Comparison of ENCODE assay signal across 26 mouse cellular contexts in the genomic region with DNA sequence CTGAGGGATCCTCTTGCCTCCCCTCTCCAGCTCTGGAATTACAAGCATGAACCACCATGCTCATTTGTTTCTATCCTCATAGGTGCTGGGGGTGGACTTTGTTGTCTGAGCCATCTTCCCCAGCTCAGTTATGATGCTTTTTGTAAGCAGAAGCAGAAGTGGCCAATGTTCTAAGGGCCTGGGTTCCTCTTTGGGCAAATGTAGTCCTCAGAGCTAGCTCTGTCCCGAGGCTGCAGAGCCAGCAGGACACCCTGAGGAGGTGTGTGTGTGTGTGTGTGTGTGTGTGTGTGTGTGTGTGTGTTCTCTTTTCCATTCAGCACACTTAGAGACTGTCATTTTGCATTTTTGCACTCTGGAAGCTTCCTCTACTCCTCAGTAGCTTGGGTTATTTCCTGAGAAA. TPM values are rescaled to one million over a fixed set of nuclear protein-coding genes. Genes with fewer than 3 reads are reported as not detected.
DNase-seq lines count a peak whose midpoint lies in the region; ATAC-seq and TF ChIP-seq lines count a peak whose summit lies in the region.
"Had no signal": no experiment of that assay in that cellular context is flagged by ENCODE, and none has a peak within 500 bp of the region (broad histone marks: within the 10 kb centered on the region; RNA-seq: fewer than 3 reads in every experiment).

No protein-coding gene starts in this region.

- peak; percentile 87 for DNase-seq in heart, adult 11 months
- DNase-seq in heart, postnatal 4 days: no peak
- DNase-seq in liver, adult 2 months (ENCODE audit: extremely low read depth, low read depth, low spot score): peak; percentile 9
- no peak for DNase-seq in liver
- DNase-seq in embryo, embryonic 10 days (ENCODE audit: low spot score): no peak
- no peak for DNase-seq in urinary bladder, adult 2 months (ENCODE audit: low spot score)
- DNase-seq: adrenal gland, adult 8-10 months; adrenal gland, postnatal 36 days; B cell, adult 2 months; cerebellum, adult 11-12 months; cerebellum, adult 9-10 months; cerebellum, postnatal 36 days; embryo, embryonic 11 days; gastrocnemius, postnatal 36 days; heart, adult 2 months; heart, postnatal 14 days had no signal

- H3K27ac ChIP-seq in liver, adult 2 months (replicated peaks; ENCODE audit: insufficient read depth, low read depth, low read length): no peak overlapping the region
- H3K27ac ChIP-seq: embryonic facial prominence, embryonic 15.5 days; forebrain, embryonic 10.5 days; forebrain, embryonic 15.5 days; heart, adult 2 months; heart, embryonic 15.5 days; hindbrain, embryonic 10.5 days; hindbrain, embryonic 14.5 days had no signal

- H3K36me3 ChIP-seq in liver, adult 2 months (ENCODE audit: control insufficient read depth, insufficient read depth, low read length): no peaks in the 10 kb centered on the region
- H3K36me3 ChIP-seq: embryonic facial prominence, embryonic 15.5 days; forebrain, embryonic 10.5 days; forebrain, embryonic 15.5 days; G1E; heart, embryonic 15.5 days; hindbrain, embryonic 10.5 days had no signal

- no peak overlapping the region for H3K4me3 ChIP-seq in liver, adult 2 months (ENCODE audit: insufficient read depth, low read depth, low read length)
- H3K4me3 ChIP-seq: embryonic facial prominence, embryonic 15.5 days; erythroblast, embryonic 14.5 days; forebrain, embryonic 10.5 days; forebrain, embryonic 15.5 days; heart, adult 2 months; heart, embryonic 15.5 days; hindbrain, embryonic 10.5 days had no signal

- H3K9ac ChIP-seq in liver, adult 2 months (ENCODE audit: low read depth, low read length): no peak overlapping the region
- H3K9ac ChIP-seq: embryonic facial prominence, embryonic 15.5 days; forebrain, embryonic 15.5 days; heart, embryonic 15.5 days; hindbrain, embryonic 14.5 days had no signal

- no peak for TF ChIP-seq CTCF in liver, adult 2 months (IDR thresholded peaks at IDR 0.05; ENCODE audit: low read depth, low read length)

- H3K79me2 ChIP-seq in liver, adult 2 months (ENCODE audit: control insufficient read depth, insufficient read depth, low read length): no peaks in the 10 kb centered on the region

- no peaks in the 10 kb centered on the region for H3K4me1 ChIP-seq in liver, adult 2 months (ENCODE audit: control insufficient read depth, insufficient read depth, low read length)
- H3K4me1 ChIP-seq: heart, embryonic 15.5 days had no signal

- H3K27me3 ChIP-seq in liver, adult 2 months (ENCODE audit: control insufficient read depth, insufficient read depth, low read length): no peaks in the 10 kb centered on the region
- H3K27me3 ChIP-seq: embryonic facial prominence, embryonic 15.5 days; forebrain, embryonic 15.5 days had no signal

- WGBS in liver, adult 2 months: 50% methylated on average over 1 of the region's 1 CpGs

- TF ChIP-seq POLR2A in liver, adult 2 months (IDR thresholded peaks at IDR 0.05; ENCODE audit: extremely low read depth, insufficient read depth, low read length): no peak

- ATAC-seq in megakaryocyte progenitor cell, adult 5-6 weeks (replicated peaks; ENCODE audit: poor library complexity): peak; percentile 65
- ATAC-seq: CD4-positive, CD25-positive, alpha-beta regulatory T cell, adult 4 months; forebrain, embryonic 15.5 days had no signal

RNA-seq across cellular contexts. Expression of gene Card11, which starts 38.0 kb away (rescaled TPM):
- under 1 TPM; 0.14 to 0.38 TPM for total RNA-seq in heart, postnatal 4 days (2021)
- total RNA-seq in liver, adult 2 months (2014; rRNA removed): 0.09 and 0.34 TPM in 2 replicates
- 0.27 and 0.71 TPM in 2 replicates for polyA plus RNA-seq in liver, adult 2 months (2012; rRNA removed)
- 0.20 and 0.32 TPM in 2 replicates for total RNA-seq in megakaryocyte progenitor cell, adult 5-6 weeks (2015)
- 0.17 and 0.20 TPM in 2 replicates for total RNA-seq in megakaryocyte progenitor cell, adult 5-6 weeks (2017)
- 1.2 and 1.7 TPM in 2 replicates for polyA plus RNA-seq in urinary bladder, adult 2 months (2012; rRNA removed)
- total RNA-seq: G1E had no signal
- polyA plus RNA-seq: forebrain, embryonic 10.5 days; G1E had no signal

Comparison
In these comparisons a context has a peak if more than half of its experiments do, and no peak if none do; other contexts are left out.
1. DNase-seq: peak in heart, adult 11 months (single experiment) and liver, adult 2 months (single experiment); none in heart, postnatal 4 days (single experiment), liver (single experiment), embryo, embryonic 10 days (single experiment) and urinary bladder, adult 2 months (single experiment).